Mouse (Mus musculus): ENCODE results near the gene Frmd6. TPM values are rescaled to one million over a fixed set of nuclear protein-coding genes. Genes with fewer than 3 reads are reported as not detected.

The Frmd6 gene
- polyA plus RNA-seq, 1 experiment: 11.7 TPM

- Histone ChIP-seq H3K4me2 (ENCODE audit: low read depth) (no peak overlapping the region), H3ac (ENCODE audit: control insufficient read depth, insufficient read length) (no peak overlapping the region), H3K36me3 (ENCODE audit: control insufficient read depth, insufficient read depth) (no peaks in the 10 kb centered on the region), H3K27me3 (ENCODE audit: control insufficient read depth, insufficient read depth, insufficient read length) (no peaks in the 10 kb centered on the region), H3K79me2 (ENCODE audit: control insufficient read depth, insufficient read depth) (no peaks in the 10 kb centered on the region), H3K4me3 (no peak overlapping the region)
- no peak for TF ChIP-seq MYOD1 (IDR thresholded peaks at IDR 0.05; ENCODE audit: control insufficient read depth in 1 of 3, insufficient read length in 2 of 3, low read depth in 2 of 3)
- TF ChIP-seq POLR2A (IDR thresholded peaks at IDR 0.05; ENCODE audit: insufficient read length, low read depth): no peak
- TF ChIP-seq USF1 (IDR thresholded peaks at IDR 0.05; ENCODE audit: low read depth): no peak
- no peak for TF ChIP-seq E2F4 (IDR thresholded peaks at IDR 0.05; ENCODE audit: insufficient read depth)
- TF ChIP-seq MYOG (IDR thresholded peaks at IDR 0.05; ENCODE audit: control insufficient read depth in 1 of 3, insufficient read depth in 1 of 3, insufficient read length in 2 of 3, low read depth in 2 of 3): no peak
- no peak for TF ChIP-seq SRF (IDR thresholded peaks at IDR 0.05; ENCODE audit: control insufficient read depth, insufficient read length, low read depth)
- TF ChIP-seq TCF3 (IDR thresholded peaks at IDR 0.05; ENCODE audit: insufficient read length, low read depth): no peak
Measured at GRCm38 (mm10) chr12:70783475-70784239, 41.7 kb upstream of the Frmd6 start.

GRCm38 (mm10) chr12:70784240-70784705 is 41.0 kb upstream of the Frmd6 start:
- Histone ChIP-seq H3K4me3 (no peak overlapping the region), H3K36me3 (ENCODE audit: control insufficient read depth, insufficient read depth) (no peaks in the 10 kb centered on the region), H3K4me2 (ENCODE audit: low read depth) (no peak overlapping the region), H3K27me3 (ENCODE audit: control insufficient read depth, insufficient read depth, insufficient read length) (no peaks in the 10 kb centered on the region), H3ac (ENCODE audit: control insufficient read depth, insufficient read length) (no peak overlapping the region), H3K79me2 (ENCODE audit: control insufficient read depth, insufficient read depth) (no peaks in the 10 kb centered on the region)
- TF ChIP-seq TCF3 (IDR thresholded peaks at IDR 0.05; ENCODE audit: insufficient read length, low read depth) (no peak), MYOG (IDR thresholded peaks at IDR 0.05; ENCODE audit: control insufficient read depth in 1 of 3, insufficient read depth in 1 of 3, insufficient read length in 2 of 3, low read depth in 2 of 3) (no peak), USF1 (IDR thresholded peaks at IDR 0.05; ENCODE audit: low read depth) (no peak), MYOD1 (IDR thresholded peaks at IDR 0.05; ENCODE audit: control insufficient read depth in 1 of 3, insufficient read length in 2 of 3, low read depth in 2 of 3) (no peak), MAX (IDR thresholded peaks at IDR 0.05; ENCODE audit: low read depth) (no peak)

DNA sequence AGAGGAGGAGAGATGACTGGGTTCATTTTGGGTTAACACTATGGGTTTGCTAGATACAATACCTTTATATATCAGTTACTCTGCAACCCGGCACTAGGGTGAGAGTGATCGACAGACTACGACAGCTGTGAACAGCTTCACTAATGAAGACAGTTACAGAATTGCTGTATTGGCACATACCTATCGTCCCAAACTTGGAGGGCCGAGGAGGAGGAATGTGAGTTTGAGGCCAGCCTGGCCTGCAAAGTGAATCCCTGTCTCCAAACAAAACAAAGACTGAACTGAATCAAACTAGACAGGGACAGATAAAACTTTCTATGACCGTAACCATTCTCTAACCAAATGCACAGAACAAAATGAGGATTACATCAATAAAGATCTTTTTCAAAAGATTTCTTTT is 36.0 kb upstream of the Frmd6 start:
- Histone ChIP-seq H3ac (ENCODE audit: control insufficient read depth, insufficient read length) (no peak overlapping the region), H3K79me2 (ENCODE audit: control insufficient read depth, insufficient read depth) (no peaks in the 10 kb centered on the region), H3K4me2 (ENCODE audit: low read depth) (no peak overlapping the region), H3K27me3 (ENCODE audit: control insufficient read depth, insufficient read depth, insufficient read length) (no peaks in the 10 kb centered on the region), H3K4me3 (no peak overlapping the region), H3K36me3 (ENCODE audit: control insufficient read depth, insufficient read depth) (no peaks in the 10 kb centered on the region)
- TF ChIP-seq POLR2A (IDR thresholded peaks at IDR 0.05; ENCODE audit: insufficient read length, low read depth) (no peak), SRF (IDR thresholded peaks at IDR 0.05; ENCODE audit: control insufficient read depth, insufficient read length, low read depth) (no peak), CEBPB (IDR thresholded peaks at IDR 0.05; ENCODE audit: insufficient read depth, poor library complexity, severe bottlenecking) (no peak)

GRCm38 (mm10) chr12:70793291-70793690 is 32.0 kb upstream of the Frmd6 start:
- no peaks in the 10 kb centered on the region for H3K79me2 ChIP-seq (ENCODE audit: control insufficient read depth, insufficient read depth)
- TF ChIP-seq POLR2AphosphoS2 (IDR thresholded peaks at IDR 0.05; ENCODE audit: insufficient read length, low read depth) (no peak), POLR2A (IDR thresholded peaks at IDR 0.05; ENCODE audit: insufficient read length, low read depth) (no peak), TCF3 (IDR thresholded peaks at IDR 0.05; ENCODE audit: insufficient read length, low read depth) (no peak), TCF12 (IDR thresholded peaks at IDR 0.05; ENCODE audit: insufficient read depth, poor library complexity, severe bottlenecking) (no peak), REST (IDR thresholded peaks at IDR 0.05; ENCODE audit: insufficient read depth, insufficient read length) (no peak), USF1 (IDR thresholded peaks at IDR 0.05; ENCODE audit: low read depth) (no peak), SRF (IDR thresholded peaks at IDR 0.05; ENCODE audit: control insufficient read depth, insufficient read length, low read depth) (no peak), MYOG (IDR thresholded peaks at IDR 0.05; ENCODE audit: control insufficient read depth in 1 of 3, insufficient read depth in 1 of 3, insufficient read length in 2 of 3, low read depth in 2 of 3) (no peak), MYOD1 (IDR thresholded peaks at IDR 0.05; ENCODE audit: control insufficient read depth in 1 of 3, insufficient read length in 2 of 3, low read depth in 2 of 3) (no peak), MAX (IDR thresholded peaks at IDR 0.05; ENCODE audit: low read depth) (no peak), E2F4 (IDR thresholded peaks at IDR 0.05; ENCODE audit: insufficient read depth) (no peak)
- H3K4me2 ChIP-seq (ENCODE audit: low read depth): no peak overlapping the region
- H3K4me3 ChIP-seq: no peak overlapping the region
- H3K36me3 ChIP-seq (ENCODE audit: control insufficient read depth, insufficient read depth): no peaks in the 10 kb centered on the region
- H3ac ChIP-seq (ENCODE audit: control insufficient read depth, insufficient read length): no peak overlapping the region
- H3K27me3 ChIP-seq (ENCODE audit: control insufficient read depth, insufficient read depth, insufficient read length): no peaks in the 10 kb centered on the region

DNA sequence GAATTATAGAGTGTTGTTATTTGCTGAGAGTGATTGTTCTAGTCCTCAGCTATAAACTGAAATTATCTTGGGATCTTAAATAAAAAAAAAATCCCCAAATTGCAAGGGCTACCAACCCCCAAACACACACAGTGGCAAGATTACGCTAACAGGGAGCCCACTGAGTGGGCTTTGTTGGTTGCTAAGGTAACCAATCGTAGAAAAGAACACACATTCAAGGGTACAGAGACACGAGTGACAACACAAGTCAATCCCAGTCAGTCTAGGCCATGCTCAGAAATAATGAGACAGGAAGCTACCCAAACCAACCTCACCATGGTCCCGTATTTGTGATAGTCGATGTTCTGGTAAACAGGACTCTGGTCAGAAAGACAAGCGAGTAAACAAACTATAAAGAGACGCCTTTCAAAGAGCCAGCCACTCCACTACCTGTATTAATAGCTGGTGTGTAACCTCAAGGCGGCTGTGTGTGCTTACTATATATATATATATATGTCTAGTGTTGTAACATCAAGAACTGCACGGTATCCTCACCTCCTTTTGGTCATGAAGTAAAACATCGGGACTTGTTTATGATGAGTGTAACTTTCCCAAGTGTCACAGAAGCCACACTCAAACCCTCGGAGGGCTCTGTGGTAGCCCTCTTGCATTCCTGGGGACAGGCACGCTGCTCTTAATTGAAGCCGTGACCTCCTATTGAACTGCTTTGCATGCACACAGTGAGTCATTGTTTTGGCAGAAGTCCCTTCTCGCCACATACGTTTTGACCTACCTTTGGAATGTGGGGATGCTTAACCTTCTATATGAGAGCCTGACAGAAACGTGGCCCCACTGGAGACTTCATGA is 30.5 kb upstream of the Frmd6 start:
- Histone ChIP-seq H3ac (ENCODE audit: control insufficient read depth, insufficient read length) (no peak overlapping the region), H3K36me3 (ENCODE audit: control insufficient read depth, insufficient read depth) (no peaks in the 10 kb centered on the region), H3K4me3 (no peak overlapping the region), H3K79me2 (ENCODE audit: control insufficient read depth, insufficient read depth) (no peaks in the 10 kb centered on the region), H3K27me3 (ENCODE audit: control insufficient read depth, insufficient read depth, insufficient read length) (no peaks in the 10 kb centered on the region), H3K4me2 (ENCODE audit: low read depth) (no peak overlapping the region)
- TF ChIP-seq POLR2AphosphoS2 (IDR thresholded peaks at IDR 0.05; ENCODE audit: insufficient read length, low read depth) (no peak), MYOD1 (IDR thresholded peaks at IDR 0.05; ENCODE audit: control insufficient read depth in 1 of 3, insufficient read length in 2 of 3, low read depth in 2 of 3) (no peak), POLR2A (IDR thresholded peaks at IDR 0.05; ENCODE audit: insufficient read length, low read depth) (no peak), MAX (IDR thresholded peaks at IDR 0.05; ENCODE audit: low read depth) (no peak), MYOG (IDR thresholded peaks at IDR 0.05; ENCODE audit: control insufficient read depth in 1 of 3, insufficient read depth in 1 of 3, insufficient read length in 2 of 3, low read depth in 2 of 3) (no peak), SRF (IDR thresholded peaks at IDR 0.05; ENCODE audit: control insufficient read depth, insufficient read length, low read depth) (no peak), REST (IDR thresholded peaks at IDR 0.05; ENCODE audit: insufficient read depth, insufficient read length) (no peak), TCF3 (IDR thresholded peaks at IDR 0.05; ENCODE audit: insufficient read length, low read depth) (no peak), E2F4 (IDR thresholded peaks at IDR 0.05; ENCODE audit: insufficient read depth) (no peak)
